Mouse (Mus musculus) urinary bladder, adult 18-20 months (tissue): ENCODE measurements at regions not wholly inside any gene's neighbourhood (a gene's known extent, or its start where the extent isn't known, plus 50 kb on each side); places are given as distances from the start of the nearest gene placed in this dataset.

Experiments used
- DNase-seq, 2 experiments: peaks; one replicate each; pipeline ENCODE4 v3.0.0; 2022; ENCODE audit warnings: low spot score in 2 of 2, mixed read lengths in 2 of 2

DNA sequence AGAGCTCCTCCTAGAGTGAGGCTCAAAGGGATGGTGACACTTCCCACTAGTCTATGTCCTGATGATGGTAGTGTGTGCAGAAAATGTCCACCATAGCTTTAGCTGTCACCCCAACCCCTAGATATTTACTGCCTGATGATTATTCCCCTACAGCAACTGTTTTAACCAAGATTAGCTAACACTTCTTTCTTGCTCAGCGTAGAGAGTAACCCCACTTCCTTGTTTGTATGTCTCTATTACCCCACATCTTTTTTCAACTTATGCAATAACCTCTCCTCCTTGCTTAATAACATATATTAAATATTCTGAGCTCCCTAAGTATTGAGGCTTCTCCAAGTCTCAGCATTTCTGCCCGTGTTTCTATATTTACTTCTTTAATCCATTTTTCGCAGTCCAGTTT lies 404.2 kb upstream of the Cntn3 start:
- no peak for DNase-seq

DNA sequence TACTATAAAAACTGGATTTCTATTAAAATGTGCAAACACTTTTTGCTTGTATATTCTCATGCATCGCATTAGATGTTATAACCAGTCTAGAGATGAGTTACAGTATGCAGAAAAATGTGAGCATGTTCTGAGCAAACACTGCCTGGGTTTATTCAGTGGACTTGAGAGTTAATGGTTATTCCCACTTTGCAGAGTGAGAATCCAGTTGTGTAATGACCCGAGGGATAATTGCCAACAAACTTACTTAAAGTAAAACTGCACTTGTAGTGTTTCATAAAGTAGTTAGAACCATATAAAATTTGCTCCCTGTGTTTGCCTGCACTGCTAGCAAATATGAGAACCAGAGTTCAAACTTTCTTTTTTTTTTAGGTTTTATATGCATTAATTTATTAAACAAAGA lies 450.4 kb upstream of the Cntn3 start:
- no peak for DNase-seq

DNA sequence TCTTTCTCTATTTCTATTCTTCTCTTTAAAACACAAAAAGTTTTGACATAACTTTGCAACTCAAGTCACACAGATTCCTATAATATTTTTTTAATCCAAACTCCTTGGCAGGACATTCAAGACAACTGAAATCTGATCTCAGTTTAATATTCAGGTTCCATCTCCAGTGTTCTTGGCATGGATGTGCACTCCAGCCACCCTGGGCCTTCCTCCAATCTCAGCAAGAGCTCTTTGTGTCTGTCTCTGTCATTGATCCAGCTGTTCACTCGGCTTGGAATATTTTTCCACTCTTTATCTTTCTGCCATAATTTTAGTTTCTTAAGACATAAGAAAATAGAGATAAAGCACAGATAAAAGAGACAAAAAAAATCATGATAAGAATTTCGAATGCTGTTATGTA lies 451.1 kb upstream of the Cntn3 start:
- no peak for DNase-seq

DNA sequence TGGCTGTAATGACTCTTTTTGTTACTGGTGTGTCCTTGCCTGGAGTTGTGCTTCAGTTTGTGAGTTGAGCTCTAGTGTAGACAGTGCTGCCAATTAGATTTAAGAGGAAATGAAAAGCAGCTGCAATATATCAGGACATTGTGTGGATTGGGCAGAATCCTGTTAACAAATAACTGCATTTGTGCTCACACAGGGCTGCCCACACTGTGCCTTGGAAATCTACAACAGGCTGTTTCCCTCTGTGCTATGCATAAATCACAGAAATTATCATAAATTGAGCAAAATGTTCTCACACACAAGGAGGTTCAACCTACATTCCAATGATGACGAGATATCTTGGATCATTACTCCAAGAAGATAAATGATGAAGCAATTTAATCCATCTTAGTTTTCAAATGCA lies 455.2 kb upstream of the Cntn3 start:
- no peak for DNase-seq

DNA sequence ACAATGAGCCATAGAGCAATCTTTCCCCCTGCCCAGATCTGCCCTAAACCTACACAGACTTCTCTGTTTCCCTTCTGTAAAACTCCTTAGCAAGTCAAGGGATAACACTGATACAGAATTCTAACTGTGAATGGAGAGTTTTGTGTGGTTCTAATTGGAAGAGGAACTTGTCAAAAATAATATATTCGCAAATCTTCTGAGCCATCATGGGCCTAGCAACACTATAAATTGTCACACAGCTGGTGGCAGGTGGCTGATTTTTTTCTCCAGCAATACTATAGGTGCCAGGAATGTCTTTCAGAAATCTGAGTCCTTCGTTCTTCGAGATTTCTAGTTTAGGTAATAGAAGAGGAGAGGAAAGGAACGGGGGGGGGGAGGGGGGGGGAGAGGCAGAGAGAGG lies 460.5 kb upstream of the Cntn3 start:
- no peak for DNase-seq

DNA sequence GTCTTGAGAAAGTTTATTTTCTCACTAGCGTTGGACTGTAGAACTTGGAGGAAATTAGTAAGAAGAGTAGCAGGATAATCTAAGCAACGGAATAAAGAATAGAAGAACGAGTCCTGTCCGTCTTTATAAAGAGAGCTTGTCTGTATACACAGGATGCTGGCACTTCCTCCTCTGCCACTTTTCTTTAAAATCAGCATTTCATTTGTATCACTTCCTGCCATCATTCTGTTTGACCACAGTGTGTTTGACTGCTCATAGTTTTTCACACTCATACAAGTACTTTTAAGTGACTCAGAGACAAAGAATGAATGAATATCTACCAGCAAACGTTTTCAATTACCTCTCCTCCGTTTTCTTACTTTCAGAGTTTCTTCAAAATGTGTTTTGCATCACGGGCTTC lies 461.0 kb upstream of the Cntn3 start:
- no peak for DNase-seq

DNA sequence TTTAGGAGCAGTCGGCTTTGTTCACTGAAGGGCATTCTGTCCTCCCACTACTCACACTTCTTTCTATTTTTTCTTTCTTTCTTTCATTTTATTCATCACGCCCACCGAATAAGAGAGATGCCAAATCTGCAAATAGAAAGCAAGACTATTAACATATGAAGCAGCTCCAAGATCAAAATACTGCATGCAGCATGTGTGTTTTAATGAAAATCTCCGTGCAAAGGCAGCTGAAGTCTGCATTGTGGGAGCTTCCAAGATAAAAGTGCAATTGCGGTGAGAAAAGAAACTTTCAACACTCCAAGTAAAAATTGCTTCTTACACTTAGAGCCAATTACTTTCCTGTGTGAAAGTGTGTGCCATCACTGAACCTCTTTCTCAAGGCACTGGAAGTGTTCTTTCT lies 449.8 kb upstream of the Chl1 start:
- DNase-seq, result no peak

DNA sequence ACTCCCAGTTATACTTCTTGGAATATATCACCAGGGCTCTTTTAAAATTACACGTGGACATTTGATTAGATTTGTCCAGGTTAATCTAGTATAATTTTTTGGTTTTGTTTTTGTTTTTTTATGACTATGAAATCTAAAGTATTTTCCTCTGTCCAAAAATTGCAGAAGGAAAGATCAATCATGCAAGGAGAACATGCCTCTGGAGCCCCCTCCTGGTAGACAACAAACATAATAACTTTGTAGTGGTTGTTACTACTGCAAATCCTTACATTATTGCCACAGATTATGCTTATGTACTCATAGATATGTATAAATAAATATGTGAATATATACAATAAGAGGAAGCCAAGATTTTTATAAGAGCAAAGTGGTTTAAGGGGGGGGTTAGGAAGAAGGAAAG lies 404.2 kb upstream of the Chl1 start:
- no peak for DNase-seq

DNA sequence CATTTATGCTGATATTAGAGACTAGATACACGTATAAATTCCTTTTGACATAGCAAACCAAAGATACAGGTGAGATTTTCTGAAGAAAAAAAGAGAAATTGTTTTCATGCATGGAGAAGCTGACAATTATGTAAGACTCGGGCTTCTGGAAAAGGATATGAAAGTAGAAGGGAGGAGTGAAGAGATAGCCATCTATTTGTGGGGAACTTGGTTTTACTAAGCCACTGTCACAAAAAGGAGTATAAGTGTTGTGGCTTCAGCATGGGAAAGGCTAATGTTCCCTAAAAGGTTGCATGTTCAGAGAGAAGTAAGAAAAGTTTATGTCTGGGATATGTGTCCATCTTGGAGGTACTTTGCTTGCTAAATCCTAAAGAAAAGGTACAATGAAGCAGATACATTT lies 390.8 kb upstream of the Chl1 start:
- DNase-seq, result no peak

DNA sequence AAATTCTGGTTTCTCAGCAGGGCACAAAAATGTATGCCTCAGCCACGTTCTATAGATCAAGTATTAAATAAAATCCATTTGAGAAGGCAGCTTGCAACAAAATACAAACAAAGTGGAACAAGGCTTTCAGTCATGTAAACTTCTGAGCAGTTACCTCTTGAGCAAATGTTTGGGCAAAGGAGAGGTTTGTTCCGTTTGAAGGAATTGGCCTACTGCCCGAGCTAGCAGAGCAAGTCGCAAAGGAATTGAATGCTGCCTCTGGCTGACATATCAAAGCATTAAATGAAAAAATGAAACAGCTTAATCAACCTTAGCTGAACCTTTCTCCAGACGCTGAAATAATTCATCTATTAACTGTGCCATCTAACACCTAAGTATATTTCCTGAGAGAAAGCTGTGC lies 369.5 kb upstream of the Chl1 start:
- DNase-seq, result no peak

DNA sequence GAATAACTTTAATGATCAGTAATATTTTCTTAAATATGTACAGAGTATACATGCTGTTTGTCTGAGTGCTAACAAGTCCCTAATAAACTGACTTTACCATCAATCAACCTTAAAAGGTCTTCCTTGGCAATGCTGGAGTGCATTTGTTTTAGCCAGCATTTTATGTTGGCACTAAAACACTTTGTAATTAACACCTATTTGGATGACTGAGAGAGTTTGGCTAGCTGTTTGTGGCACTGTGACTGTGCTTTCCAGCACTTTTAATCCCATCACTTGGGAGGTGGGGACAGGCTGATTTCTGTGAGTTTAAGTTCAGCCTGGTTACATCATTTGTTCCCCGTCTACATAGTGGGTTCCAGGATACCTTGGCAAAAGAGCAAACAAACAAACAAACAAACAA lies 332.5 kb upstream of the Chl1 start:
- DNase-seq, result no peak

DNA sequence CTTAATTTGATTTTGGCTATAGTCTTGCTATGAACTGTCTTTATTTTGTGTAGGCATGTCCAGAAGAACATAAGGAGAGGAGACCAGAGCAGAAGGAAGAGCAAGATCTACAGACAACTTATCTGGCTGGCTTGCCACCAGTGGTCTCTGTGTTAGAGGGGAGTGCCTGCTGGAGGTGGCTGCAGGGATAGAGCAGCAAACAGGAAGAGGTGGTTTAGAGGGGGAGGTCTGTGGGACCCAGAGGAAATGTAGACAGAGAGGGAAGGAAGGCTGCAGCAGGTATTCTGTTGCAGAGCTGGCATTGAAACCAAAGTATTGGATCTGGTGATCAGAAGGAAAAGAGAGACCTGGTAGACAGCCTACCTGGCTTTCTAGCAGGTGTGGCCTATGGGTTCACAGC lies 327.0 kb upstream of the Chl1 start:
- DNase-seq, result no peak

DNA sequence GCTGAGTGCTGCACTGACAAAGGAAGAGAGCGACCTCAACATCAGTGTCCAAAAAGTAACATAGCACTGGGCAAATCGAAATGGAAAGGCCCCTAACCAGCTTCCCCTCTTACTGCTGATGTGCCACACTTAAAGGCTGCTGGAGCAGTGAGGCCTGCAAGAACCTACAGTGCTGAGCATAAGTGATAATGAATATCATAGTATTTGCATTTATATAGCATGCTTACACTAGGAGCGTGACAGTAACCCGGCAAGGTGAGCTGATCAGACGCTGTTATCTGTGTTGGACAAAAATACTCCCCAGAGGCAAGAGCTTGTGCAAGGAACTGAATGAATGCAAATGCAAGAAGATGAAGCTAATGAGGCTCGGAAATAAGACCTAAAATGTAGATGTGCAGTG lies 313.5 kb upstream of the Chl1 start:
- no peak for DNase-seq

DNA sequence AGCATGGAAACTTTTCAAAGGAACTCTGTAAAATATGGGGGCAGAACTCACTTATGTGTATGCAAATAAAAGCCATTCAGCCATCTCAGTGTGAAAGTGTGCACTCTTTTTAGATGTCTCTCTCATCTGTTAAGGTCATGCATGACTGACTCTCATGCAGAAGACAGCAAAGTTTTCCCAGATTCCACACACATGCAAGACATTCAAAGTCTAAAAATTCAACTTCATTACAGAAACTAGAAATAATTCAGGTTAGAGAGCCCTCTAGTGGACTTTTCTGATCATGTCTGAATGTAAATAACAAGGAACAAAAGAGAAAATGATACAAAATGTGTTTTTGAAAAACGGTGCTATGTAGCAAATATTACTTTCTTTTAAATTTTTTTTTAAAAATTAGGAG lies 308.8 kb upstream of the Chl1 start:
- DNase-seq, result no peak

DNA sequence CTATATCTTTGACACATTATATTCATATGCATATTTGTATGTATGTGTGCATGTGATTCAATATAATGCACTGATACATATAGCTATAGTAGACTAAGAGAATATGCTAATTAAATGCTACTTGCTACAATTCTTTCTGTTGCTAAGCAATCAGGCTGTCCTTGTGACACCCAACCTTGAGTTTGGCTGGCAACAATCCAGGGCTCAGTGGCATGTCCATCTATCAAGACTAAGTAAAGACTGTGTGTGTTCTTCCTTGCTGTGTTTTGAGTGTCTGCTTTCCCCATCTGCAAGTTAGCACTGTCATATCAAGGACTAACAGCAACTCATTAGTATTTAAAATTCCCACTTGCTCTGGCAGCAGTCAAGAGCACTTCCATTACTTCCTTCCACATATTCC lies 301.2 kb upstream of the Chl1 start:
- no peak for DNase-seq

DNA sequence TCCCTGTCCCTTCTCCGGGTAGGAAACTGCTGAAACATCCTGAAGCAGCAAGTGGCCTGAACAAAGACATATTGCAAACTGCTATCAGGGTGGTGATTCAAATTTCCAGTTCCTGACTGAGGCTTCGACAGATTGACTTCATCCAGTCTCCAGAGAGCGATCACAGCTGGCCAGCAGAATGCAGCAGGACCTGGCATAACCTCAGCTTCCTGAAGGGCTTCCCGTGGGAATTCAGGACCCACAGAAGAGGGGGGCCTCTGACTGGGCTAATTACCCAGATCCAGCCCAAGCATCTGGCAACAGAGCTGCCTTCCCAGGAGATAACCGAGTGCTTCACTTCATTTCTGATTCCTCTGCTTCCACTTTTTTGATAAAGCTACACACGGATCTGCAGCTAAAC lies 297.2 kb upstream of the Chl1 start:
- DNase-seq, result no peak

DNA sequence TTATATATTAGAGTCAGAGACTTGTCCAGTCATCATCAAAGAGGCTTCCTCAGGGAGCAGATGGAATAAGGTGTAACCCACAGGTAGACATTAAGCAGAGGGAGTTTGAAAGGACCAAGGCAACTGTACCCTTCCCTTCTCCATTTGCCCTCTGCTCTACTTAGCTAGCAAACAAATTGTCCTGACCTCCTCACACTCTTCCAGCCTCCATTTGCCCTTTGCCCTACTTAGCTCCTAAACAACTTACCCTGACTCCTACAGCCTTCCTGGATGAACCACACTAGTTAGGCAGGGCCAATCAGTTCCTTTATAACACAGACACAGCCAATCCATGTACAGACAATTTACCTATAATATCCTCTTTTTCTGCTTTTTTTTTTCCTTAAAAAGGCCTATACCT lies 273.5 kb upstream of the Chl1 start:
- DNase-seq, result no peak

DNA sequence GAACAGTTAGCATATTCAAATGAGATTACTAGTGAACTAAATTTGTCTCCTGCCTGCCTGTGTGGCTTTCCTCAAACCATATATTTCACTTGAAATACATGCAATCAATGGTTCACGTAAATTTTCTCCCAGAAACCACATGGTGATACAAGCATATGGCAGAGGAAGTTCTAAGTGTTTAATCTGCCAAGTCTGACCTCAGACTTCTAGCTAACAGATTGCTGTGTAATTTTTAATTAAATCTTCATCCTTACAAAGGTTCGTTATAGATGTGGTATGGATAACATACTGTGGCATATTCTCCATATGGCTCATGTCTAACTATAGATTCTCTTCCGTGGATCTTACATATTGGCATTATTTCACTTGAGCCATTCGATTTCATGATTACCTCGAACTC lies 241.4 kb upstream of the Chl1 start:
- DNase-seq, result no peak

DNA sequence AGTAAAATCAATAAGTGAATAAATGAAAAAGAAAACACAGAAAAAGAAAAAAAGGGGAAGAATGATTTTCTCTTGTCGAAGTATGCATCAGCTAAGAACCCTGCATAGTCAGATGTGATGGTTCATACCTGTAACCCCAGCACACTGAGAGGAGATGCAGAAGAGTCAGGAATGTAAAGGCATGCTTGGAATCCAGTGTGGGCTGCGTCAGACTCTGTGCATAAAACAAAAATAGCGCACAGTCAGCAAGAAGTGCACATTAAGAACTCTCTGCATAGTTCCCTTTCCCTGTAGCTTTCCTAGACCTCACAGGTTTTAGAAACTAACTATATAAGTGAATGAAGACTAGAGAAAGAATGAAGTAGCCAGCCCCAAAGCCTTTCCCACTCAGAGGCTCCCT lies 238.2 kb upstream of the Chl1 start:
- no peak for DNase-seq

DNA sequence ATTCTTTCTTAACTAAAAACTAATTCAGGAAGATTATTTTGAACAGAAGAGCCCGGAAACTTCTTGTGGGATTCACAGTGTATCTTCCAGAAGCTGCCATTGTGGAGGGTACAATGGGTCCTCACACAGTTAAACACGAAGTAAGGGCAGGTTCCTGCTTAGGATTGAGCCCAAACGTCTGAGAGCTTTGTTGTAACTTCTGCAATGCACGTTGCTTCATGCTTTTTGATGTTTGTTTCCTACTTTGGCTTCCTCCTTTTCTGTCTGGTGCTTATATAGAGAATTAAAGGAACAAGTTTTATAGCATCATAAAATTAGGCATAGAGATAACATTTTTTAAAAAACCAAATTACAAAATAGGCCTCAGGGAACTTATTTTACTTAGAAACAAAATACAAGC lies 235.3 kb upstream of the Chl1 start:
- DNase-seq, result no peak

DNA sequence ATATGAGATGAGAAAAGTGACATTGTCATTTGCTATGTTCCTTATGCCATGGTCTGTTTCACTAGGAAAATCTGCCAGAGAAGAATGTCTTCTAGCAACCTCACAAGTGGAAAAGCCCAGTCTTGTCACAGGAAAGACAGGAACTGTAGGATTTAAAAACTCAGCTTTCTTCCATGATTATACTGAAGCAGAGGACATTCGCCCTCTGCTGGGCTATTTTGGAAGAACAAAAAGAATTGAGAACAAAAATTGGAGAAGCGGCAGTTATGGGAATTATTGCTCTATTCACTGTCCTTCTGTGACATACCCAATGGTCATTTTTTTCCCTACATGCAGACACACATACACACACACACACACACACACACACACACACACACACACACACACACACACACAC lies 234.9 kb upstream of the Chl1 start:
- DNase-seq, result no peak

DNA sequence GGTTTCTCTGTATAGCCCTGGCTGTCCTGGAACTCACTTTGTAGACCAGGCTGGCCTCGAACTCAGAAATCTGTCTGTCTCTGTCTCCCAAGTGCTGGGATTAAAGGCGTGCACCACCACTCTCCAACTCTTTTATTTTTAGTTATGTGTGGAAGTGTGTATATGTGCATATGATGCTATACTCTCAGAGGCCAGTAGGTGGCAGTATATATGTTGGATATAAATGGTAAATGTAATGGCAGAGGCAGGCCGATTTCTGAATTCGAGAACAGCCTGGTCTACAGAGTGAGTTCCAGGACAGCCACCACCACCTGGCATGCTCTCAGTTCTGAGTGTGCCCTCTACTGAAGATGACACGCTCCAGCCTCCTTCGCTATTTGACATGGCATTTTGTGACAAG lies 214.4 kb upstream of the Chl1 start:
- no peak for DNase-seq

DNA sequence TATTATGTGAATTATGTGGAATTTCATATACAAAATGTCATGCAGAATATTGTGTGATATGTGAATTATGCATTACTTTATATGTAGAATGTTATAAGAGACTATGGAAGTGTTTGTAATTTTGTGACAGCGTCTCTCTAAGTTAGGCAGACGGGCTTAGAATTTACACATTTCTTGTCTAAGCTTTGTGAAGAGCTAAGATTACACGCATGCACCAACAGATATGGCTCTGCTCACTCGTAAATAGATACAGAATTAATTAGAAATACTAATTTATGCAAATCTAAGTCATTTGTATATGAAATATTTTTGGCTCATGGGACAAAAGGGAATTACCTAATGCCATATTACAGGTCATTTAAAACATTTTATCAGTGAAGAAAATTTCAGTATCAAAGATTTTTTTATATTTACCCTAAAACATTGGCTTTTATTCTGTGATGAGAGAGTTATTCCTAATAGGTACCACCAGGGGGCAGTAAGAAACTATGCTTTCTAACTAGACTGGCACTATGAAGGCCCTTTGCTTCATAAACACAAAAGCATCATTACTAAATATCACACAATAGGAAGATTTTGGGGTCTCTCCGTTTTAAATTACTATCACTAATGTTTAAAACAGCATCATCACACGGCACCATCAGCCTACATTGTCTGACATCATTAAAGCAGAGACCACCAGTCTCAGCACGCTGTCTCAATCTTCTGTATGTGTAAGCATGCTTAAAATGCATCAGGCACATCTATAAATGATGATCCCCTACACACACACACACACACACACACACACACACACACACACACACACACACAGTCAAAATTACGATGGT lies 203.8 kb upstream of the Chl1 start:
- DNase-seq, result no peak

DNA sequence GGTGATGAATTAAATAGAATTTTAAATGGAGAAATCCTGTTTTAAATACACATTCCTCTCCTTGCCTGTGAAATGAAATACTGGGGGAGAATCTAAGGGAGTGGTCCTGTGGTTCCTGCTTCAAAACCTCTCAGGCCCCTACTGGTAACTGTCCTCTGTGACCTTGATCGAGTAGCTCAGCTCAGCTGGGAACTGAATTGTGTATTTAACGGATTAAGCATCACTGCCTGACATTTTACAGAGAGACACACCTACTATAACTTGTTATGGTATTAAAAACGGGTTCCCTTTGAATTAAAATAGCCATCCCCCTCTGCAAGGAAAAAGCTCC lies 203.2 kb upstream of the Chl1 start:
- DNase-seq, result no peak

DNA sequence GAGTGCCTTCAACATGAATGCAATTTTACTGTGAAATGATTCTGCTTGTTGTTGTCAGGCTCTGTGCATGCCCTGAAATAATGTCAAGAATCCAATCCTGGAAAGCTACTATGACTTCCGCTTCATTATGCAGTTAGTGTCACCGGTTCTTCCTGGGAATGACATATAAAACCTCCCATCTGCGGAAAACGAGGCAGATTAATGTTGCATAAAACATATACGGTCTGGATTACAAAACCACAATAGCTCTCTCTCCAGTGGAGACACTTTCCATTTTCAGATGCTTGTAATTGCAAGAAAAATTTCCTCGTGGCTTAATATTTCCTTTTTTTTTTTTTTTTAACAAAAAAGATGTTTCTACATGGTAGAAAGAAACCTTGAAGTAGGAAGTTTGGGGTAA lies 198.2 kb upstream of the Chl1 start:
- DNase-seq, result no peak
